Comparison of ENCODE assay signal across 9 mouse cellular contexts in genomic region chr7:127801010-127801621, GRCm38 (mm10). TPM values are rescaled to one million over a fixed set of nuclear protein-coding genes. Genes with fewer than 3 reads are reported as not detected.
DNase-seq lines count a peak whose midpoint lies in the region; ATAC-seq and TF ChIP-seq lines count a peak whose summit lies in the region.
"Had no signal": no experiment of that assay in that cellular context is flagged by ENCODE, and none has a peak within 500 bp of the region (broad histone marks: within the 10 kb centered on the region; RNA-seq: fewer than 3 reads in every experiment).

No protein-coding gene starts in this region.

- H3K9me3 ChIP-seq in heart, embryonic 12.5 days (replicated peaks), result no peaks in the 10 kb centered on the region
- H3K9me3 ChIP-seq in liver, embryonic 14.5 days (ENCODE audit: control insufficient read depth, low read length), result no peaks in the 10 kb centered on the region

- H3K4me1 ChIP-seq in liver, adult 2 months (ENCODE audit: control insufficient read depth, insufficient read depth, low read length), result peaks cover 11% of the 10 kb centered on the region
- H3K4me1 ChIP-seq in heart, embryonic 12.5 days (replicated peaks), result peaks cover 4% of the 10 kb centered on the region
- H3K4me1 ChIP-seq in liver, embryonic 14.5 days (replicated peaks; ENCODE audit: control insufficient read depth in 2 of 2, insufficient read depth in 2 of 2, low read length in 1 of 2), result peaks cover 17 to 24% of the 10 kb centered on the region in 2 experiments

- peak overlapping the region; percentile 77 for H3K9ac ChIP-seq in liver, adult 2 months (ENCODE audit: low read depth, low read length)
- H3K9ac ChIP-seq in heart, embryonic 12.5 days, result peak overlapping the region; percentile 51
- H3K9ac ChIP-seq in liver, embryonic 14.5 days (replicated peaks), result no peak overlapping the region; the same call in 1 of the 2 replicates

- ATAC-seq in heart, embryonic 12.5 days (ENCODE audit: insufficient number of reproducible peaks, low FRiP score), result 0 out of 2 replicates have a peak, but pooled peaks have one; percentile 2
- no peak for ATAC-seq in liver, embryonic 14.5 days (ENCODE audit: insufficient read depth)

- no peak for TF ChIP-seq EP300 in liver, embryonic 14.5 days (IDR thresholded peaks at IDR 0.05; ENCODE audit: low read depth)

- H3K79me2 ChIP-seq in liver, adult 2 months (ENCODE audit: control insufficient read depth, insufficient read depth, low read length), result peaks cover 13% of the 10 kb centered on the region

- peak overlapping the region; percentile 62 for H3K4me2 ChIP-seq in heart, embryonic 12.5 days
- H3K4me2 ChIP-seq in liver, embryonic 14.5 days (ENCODE audit: low read depth), result peak overlapping the region; percentile 57

- TF ChIP-seq POLR2A in liver, adult 2 months (IDR thresholded peaks at IDR 0.05; ENCODE audit: extremely low read depth, insufficient read depth, low read length), result no peak

- H3K27ac ChIP-seq in liver, adult 2 months (replicated peaks; ENCODE audit: insufficient read depth, low read depth, low read length), result peak overlapping the region; percentile 89
- no peak overlapping the region for H3K27ac ChIP-seq in heart, embryonic 12.5 days (ENCODE audit: poor library complexity, severe bottlenecking)
- no peak overlapping the region; the same call in 1 of the 2 replicates for H3K27ac ChIP-seq in liver, embryonic 14.5 days

- H3K27me3 ChIP-seq in liver, adult 2 months (ENCODE audit: control insufficient read depth, insufficient read depth, low read length), result no peaks in the 10 kb centered on the region
- H3K27me3 ChIP-seq in heart, embryonic 12.5 days (replicated peaks), result no peaks in the 10 kb centered on the region
- H3K27me3 ChIP-seq in liver, embryonic 14.5 days (ENCODE audit: control insufficient read depth, insufficient read depth, low read length), result no peaks in the 10 kb centered on the region

- WGBS in liver, adult 2 months, result 20% methylated on average over 8 of the region's 8 CpGs
- 91% methylated on average over 8 of the region's 8 CpGs for WGBS in heart, embryonic 12.5 days
- WGBS in liver, embryonic 14.5 days (ENCODE audit: insufficient replicate concordance), result 73% methylated on average over 8 of the region's 8 CpGs

- peaks cover 8% of the 10 kb centered on the region; the same call in 1 of the 2 replicates for H3K36me3 ChIP-seq in liver, adult 2 months (ENCODE audit: control insufficient read depth, insufficient read depth, low read length)
- H3K36me3 ChIP-seq in heart, embryonic 12.5 days, result peaks cover 55% of the 10 kb centered on the region
- H3K36me3 ChIP-seq in liver, embryonic 14.5 days (replicated peaks; ENCODE audit: control insufficient read depth, insufficient read depth, low read depth), result peaks cover 29% of the 10 kb centered on the region

- TF ChIP-seq CTCF in liver, adult 2 months (IDR thresholded peaks at IDR 0.05; ENCODE audit: low read depth, low read length), result no peak; the same call in 1 of the 2 replicates
- TF ChIP-seq CTCF in liver, embryonic 14.5 days (IDR thresholded peaks at IDR 0.05; ENCODE audit: low read depth), result no peak

- DNase-seq in adrenal gland, adult (ENCODE audit: inconsistent age in 2 of 2, low spot score in 1 of 2), result peak; percentile 42 to 61
- no peak for DNase-seq in adrenal gland, adult 8-10 months
- peak; percentile 63 for DNase-seq in liver, adult 2 months (ENCODE audit: extremely low read depth, low read depth, low spot score)
- DNase-seq in liver, result no peak
- DNase-seq in liver, embryonic 14.5 days (ENCODE audit: low read depth in 3 of 3, low spot score in 3 of 3), result no peak
- no peak for DNase-seq in spleen, postnatal 4 days (ENCODE audit: low spot score in 2 of 2)
- DNase-seq in embryo, embryonic 9.5 days (ENCODE audit: extremely low spot score), result no peak

- peak overlapping the region; percentile 70 for H3K4me3 ChIP-seq in liver, adult 2 months (ENCODE audit: insufficient read depth, low read depth, low read length)
- H3K4me3 ChIP-seq in heart, embryonic 12.5 days, result peak overlapping the region; percentile 34
- peak overlapping the region; percentile 30 to 47 for H3K4me3 ChIP-seq in liver, embryonic 14.5 days (ENCODE audit: insufficient read depth in 1 of 2, low read depth in 2 of 2, low read length in 2 of 2)

RNA-seq across cellular contexts. Expression of gene Hsd3b7, which starts 0.7 kb away (rescaled TPM):
- total RNA-seq in adrenal gland, adult 8-10 months (2022), result 10 to 100 TPM; 33.8 to 44.9 (median 41.5) TPM
- total RNA-seq in liver, adult 2 months (2014; rRNA removed), result 458 and 477 TPM in 2 replicates
- polyA plus RNA-seq in liver, adult 2 months (2012; rRNA removed), result 1,150 and 1,162 TPM in 2 replicates
- 19.0 and 21.1 TPM in 2 replicates for polyA plus RNA-seq in heart, embryonic 12.5 days (2016; fragmentation: Nextera tagmentation; extraction: Ambion mirVana)
- polyA plus RNA-seq in liver, embryonic 14.5 days (2012; rRNA removed), result 44.8 and 45.5 TPM in 2 replicates
- 44.8 and 45.5 TPM in 2 replicates for polyA plus RNA-seq in liver, embryonic 14.5 days (2014; fragmentation: Nextera tagmentation; extraction: Ambion mirVana)

RNA-seq across cellular contexts. Expression of gene Gm49388, which starts 15.7 kb away (rescaled TPM):
- total RNA-seq in adrenal gland, adult 8-10 months (2022), result 1 to 10 TPM; 4.2 to 8.9 (median 5.8) TPM
- total RNA-seq in liver, adult 2 months (2014; rRNA removed), result not detected in 2 replicates
- polyA plus RNA-seq in liver, adult 2 months (2012; rRNA removed), result not detected in 2 replicates
- not detected in 2 replicates for polyA plus RNA-seq in heart, embryonic 12.5 days (2016; fragmentation: Nextera tagmentation; extraction: Ambion mirVana)
- polyA plus RNA-seq in liver, embryonic 14.5 days (2012; rRNA removed), result 1.2 TPM in 1 of 2 replicates, not detected in the other
- polyA plus RNA-seq in liver, embryonic 14.5 days (2014; fragmentation: Nextera tagmentation; extraction: Ambion mirVana), result not detected in 2 replicates
- total RNA-seq: hematopoietic stem cell, adult 5-6 weeks had no signal

RNA-seq across cellular contexts. Expression of gene Stx4a, which starts 23.0 kb away (rescaled TPM):
- 100 to 1,000 TPM in 3 of 4 experiments, 10 to 100 TPM in 1; 84.9 to 143 (median 113) TPM for total RNA-seq in adrenal gland, adult 8-10 months (2022)
- 16.7 and 18.5 TPM in 2 replicates for total RNA-seq in liver, adult 2 months (2014; rRNA removed)
- polyA plus RNA-seq in liver, adult 2 months (2012; rRNA removed), result 34.7 and 38.3 TPM in 2 replicates
- 44.7 and 47.4 TPM in 2 replicates for polyA plus RNA-seq in heart, embryonic 12.5 days (2016; fragmentation: Nextera tagmentation; extraction: Ambion mirVana)
- polyA plus RNA-seq in liver, embryonic 14.5 days (2012; rRNA removed), result 20.4 and 34.9 TPM in 2 replicates
- 7.2 and 8.1 TPM in 2 replicates for polyA plus RNA-seq in liver, embryonic 14.5 days (2014; fragmentation: Nextera tagmentation; extraction: Ambion mirVana)

RNA-seq across cellular contexts. Expression of gene Stx1b, which starts 23.2 kb away (rescaled TPM):
- 1 to 10 TPM; 2.9 to 8.5 (median 6.3) TPM for total RNA-seq in adrenal gland, adult 8-10 months (2022)
- 0.55 and 0.87 TPM in 2 replicates for total RNA-seq in liver, adult 2 months (2014; rRNA removed)
- 7.9 TPM in 2 replicates for polyA plus RNA-seq in liver, adult 2 months (2012; rRNA removed)
- polyA plus RNA-seq in heart, embryonic 12.5 days (2016; fragmentation: Nextera tagmentation; extraction: Ambion mirVana), result 1.5 and 2.2 TPM in 2 replicates
- 0.95 and 1.1 TPM in 2 replicates for polyA plus RNA-seq in liver, embryonic 14.5 days (2012; rRNA removed)
- 0.05 and 0.21 TPM in 2 replicates for polyA plus RNA-seq in liver, embryonic 14.5 days (2014; fragmentation: Nextera tagmentation; extraction: Ambion mirVana)

RNA-seq across cellular contexts. Expression of gene Setd1a, which starts 24.6 kb away (rescaled TPM):
- total RNA-seq in adrenal gland, adult 8-10 months (2022), result 10 to 100 TPM; 39.6 to 54.6 (median 45.7) TPM
- total RNA-seq in liver, adult 2 months (2014; rRNA removed), result 2.6 and 5.4 TPM in 2 replicates
- polyA plus RNA-seq in liver, adult 2 months (2012; rRNA removed), result 5.5 and 7.8 TPM in 2 replicates
- 12.1 and 14.6 TPM in 2 replicates for polyA plus RNA-seq in heart, embryonic 12.5 days (2016; fragmentation: Nextera tagmentation; extraction: Ambion mirVana)
- 5.7 TPM in 2 replicates for polyA plus RNA-seq in liver, embryonic 14.5 days (2012; rRNA removed)
- polyA plus RNA-seq in liver, embryonic 14.5 days (2014; fragmentation: Nextera tagmentation; extraction: Ambion mirVana), result 10.5 and 12.3 TPM in 2 replicates

Comparison
In these comparisons a context has a peak if more than half of its experiments do, and no peak if none do; other contexts are left out.
1. DNase-seq: peak in adrenal gland, adult (2 of 2) and liver, adult 2 months (single experiment); none in adrenal gland, adult 8-10 months (single experiment), liver (single experiment), liver, embryonic 14.5 days (0 of 3), spleen, postnatal 4 days (0 of 2) and embryo, embryonic 9.5 days (single experiment).
2. RNA of gene Hsd3b7, which starts 0.7 kb away (polyA plus RNA-seq): 1,150 to 1,162 TPM in liver, adult 2 months; 44.8 to 45.5 TPM in liver, embryonic 14.5 days and 19.0 to 21.1 TPM in heart, embryonic 12.5 days; every median in the first group is over 10 times any median in the second.
3. Peak in every context shown above with its lines, with median percentiles within 50 percentile points of each other: H3K4me3 ChIP-seq.